Mouse (Mus musculus) myocyte (in vitro differentiated cells): ENCODE measurements around the gene Zbtb1. TPM values are rescaled to one million over a fixed set of nuclear protein-coding genes. Genes with fewer than 3 reads are reported as not detected.

ENCODE experiments used
- H3K27me3 ChIP-seq: one replicate; pipeline ENCODE4 v1.6.1; 2011; ENCODE audit not compliant: control insufficient read depth, insufficient read depth, insufficient read length
- H3K36me3 ChIP-seq: one replicate; pipeline ENCODE4 v1.6.1; 2011; ENCODE audit not compliant: control insufficient read depth, insufficient read depth
- H3K4me2 ChIP-seq: one replicate; pipeline ENCODE4 v1.6.1; 2011; ENCODE audit warnings: low read depth, control low read depth
- H3K4me3 ChIP-seq: one replicate; pipeline ENCODE4 v1.5.1; 2011; ENCODE audit warnings: mild to moderate bottlenecking, control low read depth, moderate library complexity
- H3K79me2 ChIP-seq: one replicate; pipeline ENCODE4 v1.6.1; 2011; ENCODE audit not compliant: control insufficient read depth, insufficient read depth
- H3ac ChIP-seq: one replicate; pipeline ENCODE4 v1.6.1; 2011; ENCODE audit not compliant: control insufficient read depth, insufficient read length
- CEBPB ChIP-seq: IDR thresholded peaks from 2 replicates; pipeline ENCODE4 v1.6.1; 2011; ENCODE audit warnings: mild to moderate bottlenecking, moderate library complexity; ENCODE audit not compliant: poor library complexity, insufficient read depth, severe bottlenecking
- E2F4 ChIP-seq: IDR thresholded peaks from one replicate; pipeline ENCODE4 v1.6.1; 2011; ENCODE audit warnings: mild to moderate bottlenecking, control low read depth, moderate library complexity; ENCODE audit not compliant: insufficient read depth
- MAX ChIP-seq: IDR thresholded peaks from one replicate; pipeline ENCODE4 v1.6.1; 2011; ENCODE audit warnings: low read depth, mild to moderate bottlenecking, control low read depth
- MYOD1 ChIP-seq, 3 experiments: IDR thresholded peaks; one replicate each; pipeline ENCODE4 v1.6.1; 2011; ENCODE audit warnings: control low read depth in 2 of 3, low read depth in 2 of 3, mild to moderate bottlenecking in 2 of 3, moderate library complexity in 1 of 3; ENCODE audit not compliant: insufficient read length in 2 of 3, control insufficient read depth in 1 of 3
- MYOG ChIP-seq, 3 experiments: IDR thresholded peaks; one replicate each; pipeline ENCODE4 v1.6.1; 2011; ENCODE audit warnings: control low read depth in 2 of 3, low read depth in 2 of 3, mild to moderate bottlenecking in 2 of 3; ENCODE audit not compliant: insufficient read length in 2 of 3, control insufficient read depth in 1 of 3, insufficient read depth in 1 of 3
- POLR2A ChIP-seq: IDR thresholded peaks from one replicate; pipeline ENCODE4 v1.6.1; 2011; ENCODE audit warnings: low read depth, mild to moderate bottlenecking, control low read depth, moderate library complexity; ENCODE audit not compliant: insufficient read length
- POLR2AphosphoS2 ChIP-seq: IDR thresholded peaks from one replicate; pipeline ENCODE4 v1.6.1; 2011; ENCODE audit warnings: low read depth, control low read depth; ENCODE audit not compliant: insufficient read length
- REST ChIP-seq: IDR thresholded peaks from one replicate; pipeline ENCODE4 v1.6.1; 2011; ENCODE audit warnings: mild to moderate bottlenecking, control low read depth, moderate library complexity; ENCODE audit not compliant: insufficient read depth, insufficient read length
- SRF ChIP-seq: IDR thresholded peaks from one replicate; pipeline ENCODE4 v1.6.1; 2011; ENCODE audit warnings: low read depth; ENCODE audit not compliant: control insufficient read depth, insufficient read length
- TCF12 ChIP-seq: IDR thresholded peaks from one replicate; pipeline ENCODE4 v1.6.1; 2011; ENCODE audit warnings: mild to moderate bottlenecking, control low read depth; ENCODE audit not compliant: poor library complexity, insufficient read depth, severe bottlenecking
- TCF3 ChIP-seq: IDR thresholded peaks from one replicate; pipeline ENCODE4 v1.6.1; 2011; ENCODE audit warnings: low read depth, control low read depth; ENCODE audit not compliant: insufficient read length
- USF1 ChIP-seq: IDR thresholded peaks from one replicate; pipeline ENCODE4 v1.6.1; 2011; ENCODE audit warnings: low read depth, mild to moderate bottlenecking, control low read depth, moderate library complexity
- polyA plus RNA-seq: library from polyadenylated mRNA; unstranded; fragments of >200 nt; fragmentation: generic; extraction: Trizol; gene quantifications from one replicate; pipeline ENCODE4 v1.2.1, GENCODE M21; 2012; ENCODE audit warnings: missing spikeins

Zbtb1 gene
- polyA plus RNA-seq, 1 experiment: 1.7 TPM

- Histone ChIP-seq H3K27me3 (no peaks in the 10 kb centered on the region), H3K4me2 (no peak overlapping the region), H3K79me2 (peaks cover 18% of the 10 kb centered on the region), H3ac (no peak overlapping the region), H3K4me3 (no peak overlapping the region), H3K36me3 (peaks cover 17% of the 10 kb centered on the region)
- TF ChIP-seq MAX: no peak
- TF ChIP-seq USF1: no peak
- TF ChIP-seq MYOD1 (IDR thresholded peaks at IDR 0.05; ENCODE audit: control insufficient read depth in 1 of 3, insufficient read length in 2 of 3, low read depth in 2 of 3): no peak
- no peak for TF ChIP-seq MYOG (IDR thresholded peaks at IDR 0.05; ENCODE audit: control insufficient read depth in 1 of 3, insufficient read depth in 1 of 3, insufficient read length in 2 of 3, low read depth in 2 of 3)
- TF ChIP-seq SRF: no peak
- no peak for TF ChIP-seq E2F4
Measured at GRCm38 (mm10) chr12:76392979-76393378, 22.9 kb downstream of the Zbtb1 start.

- no peak overlapping the region for H3K4me2 ChIP-seq
- no peaks in the 10 kb centered on the region for H3K36me3 ChIP-seq
- no peak for TF ChIP-seq REST
- no peak for TF ChIP-seq E2F4
- TF ChIP-seq POLR2AphosphoS2: no peak
- no peak for TF ChIP-seq MYOG (IDR thresholded peaks at IDR 0.05; ENCODE audit: control insufficient read depth in 1 of 3, insufficient read depth in 1 of 3, insufficient read length in 2 of 3, low read depth in 2 of 3)
- no peak for TF ChIP-seq MYOD1 (IDR thresholded peaks at IDR 0.05; ENCODE audit: control insufficient read depth in 1 of 3, insufficient read length in 2 of 3, low read depth in 2 of 3)
- TF ChIP-seq POLR2A: no peak
- TF ChIP-seq USF1: no peak
- no peak for TF ChIP-seq SRF
- no peak for TF ChIP-seq TCF3
- no peak for TF ChIP-seq CEBPB
- no peak for TF ChIP-seq TCF12
- no peak for TF ChIP-seq MAX
- no peak overlapping the region for H3K4me3 ChIP-seq
- H3ac ChIP-seq: no peak overlapping the region
- H3K27me3 ChIP-seq: no peaks in the 10 kb centered on the region
- no peaks in the 10 kb centered on the region for H3K79me2 ChIP-seq
Measured at GRCm38 (mm10) chr12:76397281-76397680, 27.2 kb downstream of the Zbtb1 start.

GRCm38 (mm10) chr12:76401674-76402073, 31.6 kb downstream of the Zbtb1 start:
- H3K4me3 ChIP-seq: no peak overlapping the region
- no peak overlapping the region for H3ac ChIP-seq
- H3K36me3 ChIP-seq: no peaks in the 10 kb centered on the region
- H3K27me3 ChIP-seq: no peaks in the 10 kb centered on the region
- H3K79me2 ChIP-seq: no peaks in the 10 kb centered on the region
- TF ChIP-seq REST (no peak), MAX (no peak), TCF12 (no peak), MYOG (IDR thresholded peaks at IDR 0.05; ENCODE audit: control insufficient read depth in 1 of 3, insufficient read depth in 1 of 3, insufficient read length in 2 of 3, low read depth in 2 of 3) (no peak)
- no peak overlapping the region for H3K4me2 ChIP-seq

- Histone ChIP-seq H3K27me3 (no peaks in the 10 kb centered on the region), H3K36me3 (no peaks in the 10 kb centered on the region), H3K79me2 (no peaks in the 10 kb centered on the region), H3K4me3 (peak overlapping the region; percentile 64), H3ac (peak overlapping the region; percentile 69), H3K4me2 (peak overlapping the region; percentile 99)
- TF ChIP-seq POLR2AphosphoS2 (peak; percentile 63), POLR2A (peak; percentile 64), SRF (no peak)
Measured at GRCm38 (mm10) chr12:76402991-76403885, 33.2 kb downstream of the Zbtb1 start.

GRCm38 (mm10) chr12:76403886-76404537, 33.9 kb downstream of the Zbtb1 start, which contains the start of gene Hspa2:
Gene Hspa2 (plus strand): TSS chr12:76404176.
- Histone ChIP-seq H3K36me3 (no peaks in the 10 kb centered on the region), H3K27me3 (no peaks in the 10 kb centered on the region), H3ac (peak within 1 kb of the TSS; percentile 69), H3K79me2 (no peaks in the 10 kb centered on the region), H3K4me2 (peak within 1 kb of the TSS; percentile 99), H3K4me3 (peak within 1 kb of the TSS; percentile 64)
- TF ChIP-seq POLR2A (peak; percentile 97), POLR2AphosphoS2 (peak; percentile 96), TCF12 (no peak)
